Mouse (Mus musculus): ENCODE measurements around the gene Ttc13. TPM values are rescaled to one million over a fixed set of nuclear protein-coding genes. Genes with fewer than 3 reads are reported as not detected.
A peak's percentile ranks its signal among the peaks of the same experiment; 100 is the strongest.

Gene Ttc13
- total RNA-seq, 2 experiments from 2014 or later, result 45.4 to 53.5 TPM

DNA sequence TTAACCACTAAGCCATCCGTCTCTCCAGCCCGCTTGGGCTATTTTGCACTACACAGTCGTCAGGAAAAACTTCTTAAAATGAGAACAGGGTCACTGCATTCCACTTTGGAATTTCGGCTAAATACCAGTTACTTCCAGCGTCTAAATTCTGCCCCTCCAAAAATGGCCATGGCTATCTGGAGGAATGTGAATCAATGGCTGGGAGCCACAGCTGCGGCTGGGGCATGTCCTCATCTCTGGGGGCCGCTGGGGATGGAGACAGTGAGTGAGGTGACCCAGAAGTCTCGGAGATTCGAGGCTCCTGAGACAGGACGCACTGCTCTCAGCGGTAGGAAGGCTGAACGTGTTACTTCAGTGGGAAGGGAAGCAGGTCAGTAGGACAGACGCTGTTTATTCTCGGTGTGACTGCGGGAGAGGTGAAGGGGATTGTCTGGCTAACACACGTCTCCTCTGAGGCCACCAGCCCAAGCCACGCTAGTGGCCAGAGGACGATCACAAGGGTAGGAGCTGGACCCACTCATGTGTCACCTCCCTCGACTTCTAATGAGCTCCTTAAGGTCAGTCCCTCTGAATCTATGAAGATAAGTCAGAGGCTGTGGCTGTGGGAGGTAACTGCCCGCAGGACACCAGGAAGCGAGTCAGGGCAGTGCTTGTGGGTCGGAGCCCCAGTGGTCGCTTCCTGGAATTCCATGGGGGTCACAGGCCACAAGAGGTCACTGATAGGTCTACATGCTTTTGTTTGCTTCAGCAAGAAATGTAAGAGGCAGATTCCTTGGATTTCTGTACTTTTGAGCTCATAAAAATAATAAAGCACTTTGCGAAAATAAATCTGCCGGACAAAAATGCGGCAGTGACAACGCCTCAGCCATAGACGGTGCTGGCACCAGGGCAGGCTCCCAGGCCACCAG, 68.0 kb downstream of the Ttc13 start:
- DNase-seq, result no peak

DNA sequence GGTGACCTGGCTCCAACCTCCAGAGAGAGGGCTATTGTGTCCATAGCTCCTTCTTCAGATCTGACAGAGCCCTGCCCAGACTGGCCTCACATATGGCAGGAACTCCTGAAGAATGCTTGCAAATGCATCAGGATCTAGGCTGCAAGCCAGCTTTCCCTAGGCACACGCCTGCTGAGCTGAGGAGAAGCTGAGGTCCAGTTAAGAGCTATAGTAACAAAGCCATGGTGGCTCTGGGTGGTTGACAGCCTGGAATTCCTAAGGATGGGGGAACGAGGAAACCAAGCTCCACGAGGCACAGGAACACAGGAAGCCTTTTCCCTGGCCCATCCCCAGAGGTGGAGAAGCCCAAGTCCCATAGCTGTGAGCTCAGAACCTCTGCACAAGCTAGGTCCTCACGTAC, 69.2 kb downstream of the Ttc13 start:
- DNase-seq, result no peak

DNA sequence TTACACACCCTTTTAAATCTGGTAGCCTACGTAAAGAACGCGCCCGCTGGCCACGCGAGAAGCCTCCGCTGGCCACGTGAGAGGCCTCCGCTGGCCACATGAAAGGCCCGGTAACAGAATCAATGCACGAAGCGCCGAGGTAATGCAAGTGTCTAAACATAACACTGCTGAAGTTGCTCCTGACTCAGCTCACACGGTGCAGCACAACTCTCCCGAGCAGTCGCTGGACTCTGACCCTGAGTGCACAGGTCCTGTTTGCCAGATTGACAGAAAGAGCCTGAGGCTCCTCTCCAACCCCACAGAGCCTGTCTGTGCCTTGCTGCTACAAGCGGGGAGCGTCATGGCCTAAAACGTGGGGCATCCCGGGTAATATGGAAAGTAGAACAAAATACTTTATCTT, 70.0 kb downstream of the Ttc13 start:
- no peak for DNase-seq

DNA sequence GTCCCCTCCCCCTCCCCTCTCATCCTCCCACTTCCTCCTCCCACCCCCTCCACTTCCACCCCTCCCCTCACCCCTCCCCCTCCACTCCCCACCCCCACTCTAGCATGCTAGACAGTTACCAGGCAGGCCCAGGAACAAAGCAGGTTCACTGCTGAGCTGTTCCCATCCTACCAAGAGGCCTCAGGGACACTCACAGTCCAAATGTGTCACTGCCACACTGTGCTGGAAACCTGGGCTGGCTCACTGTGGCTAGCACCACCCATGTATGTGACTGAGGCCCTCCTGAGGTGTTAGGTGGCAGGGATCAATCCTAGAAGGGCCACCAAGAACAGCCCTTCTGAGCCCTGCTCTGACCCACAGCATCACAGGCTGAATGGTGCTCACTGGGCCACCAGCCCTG, 73.5 kb downstream of the Ttc13 start:
- no peak for DNase-seq

DNA sequence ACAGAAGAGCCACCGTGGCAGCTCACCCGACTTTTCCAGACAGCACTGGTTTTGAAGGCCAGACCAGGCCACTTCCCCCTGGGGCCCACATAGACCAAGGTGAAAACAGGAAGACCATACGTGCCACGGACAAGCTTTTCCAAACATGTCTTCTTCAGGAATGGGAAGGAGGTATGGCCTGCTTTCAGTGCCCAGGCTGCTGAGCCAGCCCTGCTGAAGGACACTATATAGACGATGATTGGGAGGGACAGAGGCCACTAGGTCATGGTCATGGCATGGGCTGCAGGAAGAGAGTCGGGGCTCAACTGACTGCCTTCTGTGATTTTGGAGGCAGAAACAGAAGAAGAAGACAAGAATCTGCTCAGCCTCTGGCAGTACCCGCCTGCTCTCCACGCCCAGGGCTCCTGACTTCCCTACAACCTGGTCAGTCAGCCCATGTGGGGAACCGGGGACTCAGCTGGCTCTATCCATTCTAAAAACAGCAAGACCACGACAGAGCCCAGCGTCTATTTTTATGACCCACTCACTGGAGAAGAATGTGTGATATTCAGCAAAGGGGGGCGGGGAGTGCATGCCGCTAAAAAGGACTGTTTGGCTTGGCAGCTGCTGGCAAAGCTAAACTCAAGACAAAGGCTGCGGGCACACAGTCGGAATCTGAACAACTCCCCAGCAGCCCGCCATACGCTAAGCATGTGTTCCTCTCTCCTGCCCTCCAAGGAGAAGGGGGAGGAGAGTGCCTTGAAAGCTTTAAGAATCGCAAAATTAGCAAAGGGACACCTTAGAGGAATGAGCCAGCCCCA, 78.0 kb downstream of the Ttc13 start:
- DNase-seq, result peak in 1 of 2 experiments; percentile 54

DNA sequence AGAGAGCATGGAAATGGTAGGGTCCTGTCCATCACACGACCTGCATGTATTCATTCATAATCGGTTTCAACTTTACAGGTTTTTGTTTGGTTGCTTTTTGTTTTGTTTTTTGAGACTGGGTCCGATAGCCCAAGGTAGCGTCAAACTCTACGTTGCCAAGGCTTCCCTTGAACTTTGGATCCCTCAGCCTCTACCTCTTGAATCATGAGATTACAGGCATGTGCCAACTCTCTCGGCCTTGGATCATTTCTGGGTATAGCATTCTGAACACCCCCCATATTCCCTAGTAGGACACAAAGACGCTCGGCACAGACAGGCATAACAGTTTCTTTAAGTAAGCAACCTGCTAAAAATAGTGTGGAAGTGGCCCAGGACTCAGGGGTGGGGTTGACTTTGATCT, 80.2 kb downstream of the Ttc13 start:
- DNase-seq, result no peak

DNA sequence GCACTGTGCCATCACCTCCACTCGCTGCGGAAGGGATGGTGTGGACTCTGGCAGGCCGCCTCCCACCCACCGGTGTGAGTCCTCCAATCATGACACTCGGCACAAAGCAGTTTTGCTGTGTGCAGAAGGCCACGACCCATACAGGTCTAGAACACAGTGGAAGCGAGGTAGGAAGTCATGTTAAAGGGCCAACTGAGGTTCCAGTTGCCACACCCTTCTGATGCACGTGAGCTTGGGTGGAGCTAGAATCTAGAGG, 86.6 kb downstream of the Ttc13 start:
- DNase-seq, result no peak

DNA sequence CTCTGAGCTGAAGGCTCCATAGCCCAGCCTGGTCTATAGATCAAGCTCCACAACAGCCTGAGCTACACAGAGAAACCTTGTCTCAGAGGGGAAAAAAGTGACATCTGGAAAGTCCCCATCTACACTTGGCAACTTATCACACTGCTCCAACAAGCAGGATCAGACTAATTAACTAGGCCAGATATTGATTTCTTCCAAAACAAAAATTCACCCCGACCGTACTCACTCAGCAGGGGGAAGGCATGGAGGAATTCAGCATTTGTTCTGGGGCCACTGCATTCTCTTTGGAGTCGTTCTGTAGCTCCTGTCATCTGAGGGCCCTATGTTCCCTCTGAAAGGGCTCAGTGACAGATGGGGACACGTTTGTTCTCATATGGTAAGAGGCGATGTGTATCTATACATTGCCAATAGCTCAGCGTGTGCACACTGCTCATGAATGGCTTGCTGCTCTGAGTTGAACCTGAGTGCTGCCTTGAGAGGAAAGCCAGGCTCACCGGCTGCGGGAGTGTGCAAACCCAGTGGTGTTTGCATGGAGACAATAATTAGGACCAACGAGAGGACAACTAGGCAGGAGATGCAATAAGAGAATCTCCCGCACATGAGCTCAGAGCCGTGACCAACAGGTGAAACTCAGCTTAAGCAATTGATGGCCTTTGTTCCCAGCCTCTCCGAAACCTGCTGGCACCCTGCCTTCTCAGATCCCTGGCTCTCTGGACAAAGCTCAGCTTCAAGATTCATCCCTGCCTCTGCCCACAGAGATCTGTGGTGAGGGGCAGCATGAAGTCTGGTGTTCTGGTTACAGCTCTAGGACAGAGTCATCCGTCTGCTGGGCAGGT, 87.2 kb downstream of the Ttc13 start:
- no peak for DNase-seq

DNA sequence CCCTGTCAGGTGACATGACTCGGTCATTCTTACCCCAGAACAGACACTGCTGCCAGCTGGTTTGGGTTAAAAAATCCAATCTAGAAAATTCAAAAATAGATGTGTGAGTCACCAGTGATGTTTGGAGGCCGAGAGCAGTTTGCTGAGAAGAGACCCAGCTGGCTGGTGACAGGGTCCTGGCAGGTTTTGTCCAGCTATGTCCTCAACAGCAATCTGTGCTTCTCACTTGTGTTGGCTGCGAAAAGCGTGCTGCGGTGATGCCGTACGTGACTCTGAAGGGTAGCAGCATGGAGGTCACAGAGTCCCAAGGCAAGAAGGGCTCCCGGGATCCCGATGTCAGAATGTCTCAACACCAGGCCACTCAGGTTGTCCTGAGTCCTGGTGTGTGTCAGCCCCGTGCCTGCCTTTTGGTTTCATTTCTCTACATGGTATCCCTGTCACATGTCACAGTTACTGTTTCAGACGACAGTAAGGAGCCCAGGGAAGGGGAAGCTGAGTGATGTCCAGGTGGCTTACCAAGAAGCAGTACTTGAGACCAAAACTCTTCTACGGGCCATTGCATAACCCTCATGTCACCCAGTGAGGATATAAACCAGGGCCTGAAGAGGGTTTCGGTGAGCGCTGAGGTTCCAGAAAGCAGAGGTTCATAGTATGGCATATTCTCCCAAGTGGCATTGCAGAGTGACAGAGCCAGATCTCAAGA, 88.6 kb downstream of the Ttc13 start:
- DNase-seq, result no peak

DNA sequence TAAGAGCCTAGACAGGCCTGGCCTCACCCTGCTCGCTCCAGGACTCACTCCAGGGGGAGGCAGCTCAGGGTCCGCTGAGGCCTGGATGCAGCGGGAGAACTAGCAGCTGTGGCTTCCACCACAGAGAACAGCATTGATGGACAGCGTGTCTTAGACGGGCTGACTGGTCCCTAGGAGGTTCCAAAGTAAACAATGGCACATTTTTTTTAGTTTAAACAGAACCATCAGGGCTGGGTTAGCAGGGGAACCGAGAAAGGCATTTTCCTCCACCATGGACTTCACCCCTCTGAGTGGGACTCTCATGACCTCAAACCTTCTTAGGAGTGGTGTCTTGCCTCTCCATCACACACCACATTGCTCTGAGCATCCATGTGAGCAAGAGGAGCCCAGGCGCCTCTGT, 89.8 kb downstream of the Ttc13 start:
- DNase-seq, result no peak

DNA sequence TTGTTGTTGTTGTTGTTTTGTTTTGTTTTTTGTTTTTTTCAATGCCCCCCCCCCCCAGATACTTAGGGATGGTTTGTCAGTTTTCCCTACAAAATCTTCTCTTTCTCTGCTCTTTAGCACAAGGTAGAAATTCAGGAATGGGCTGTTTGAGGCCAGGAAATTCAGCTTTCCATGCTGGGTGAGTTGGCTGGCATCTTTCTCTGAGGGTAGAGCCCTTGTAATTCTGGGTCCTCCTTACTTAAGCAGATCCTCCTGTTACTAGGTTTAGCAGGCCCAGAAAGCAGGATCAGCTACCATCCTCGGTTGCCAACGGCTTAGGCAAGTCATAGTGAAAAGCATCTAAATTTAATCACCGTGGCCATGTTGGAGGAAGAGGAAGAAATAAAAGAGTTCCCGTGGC, 90.9 kb downstream of the Ttc13 start:
- no peak for DNase-seq

DNA sequence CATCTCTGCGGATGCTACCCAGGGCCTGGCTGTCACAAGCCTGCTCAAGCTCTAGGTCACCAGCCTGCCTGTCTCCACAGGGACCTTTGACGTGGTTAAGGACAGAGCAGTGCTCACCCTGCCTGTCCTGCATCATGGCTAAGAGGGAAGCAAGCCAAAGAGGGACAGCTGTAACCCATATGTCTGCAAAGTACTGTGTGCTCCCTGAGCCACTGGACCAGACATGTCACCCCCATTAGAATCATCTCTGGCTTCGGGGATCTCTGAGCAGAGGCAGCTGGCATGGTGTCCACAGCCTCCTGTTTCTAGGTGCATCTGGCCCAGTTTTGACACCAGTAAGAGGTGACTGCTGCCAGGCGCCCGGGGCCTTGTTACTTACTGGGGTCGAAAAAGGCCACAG, 91.3 kb downstream of the Ttc13 start:
- no peak for DNase-seq

DNA sequence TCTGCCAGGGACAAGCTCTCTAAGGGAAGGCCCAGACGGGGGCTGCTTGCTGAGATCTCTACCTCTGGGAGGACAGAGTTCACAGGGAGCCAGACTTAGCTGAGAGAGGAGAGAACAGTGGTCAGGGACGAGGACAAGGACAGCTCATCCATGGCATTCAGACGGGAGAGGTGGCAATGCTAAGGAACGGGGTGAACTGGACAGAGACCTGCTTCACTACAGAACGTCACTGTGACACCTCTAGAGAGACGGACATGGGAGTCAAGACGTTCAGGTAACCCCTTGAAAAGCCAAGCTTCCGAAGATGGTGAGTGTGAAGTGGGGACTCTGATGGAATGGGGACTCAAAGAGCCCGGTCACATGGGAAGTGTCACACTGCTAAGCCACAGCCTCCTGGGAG, 95.5 kb downstream of the Ttc13 start:
- DNase-seq, result no peak

Other genes starting within 250 kb of the Ttc13 start
- gene Cog2, start 201.2 kb downstream of the Ttc13 start, total RNA-seq (2021), result 10 to 100 TPM; 37.8 to 43.2 TPM
- 10 to 100 TPM; 29.9 to 30.8 TPM for gene Agt, start 152.3 kb downstream of the Ttc13 start, total RNA-seq (2021)
- gene Capn9, start 145.9 kb downstream of the Ttc13 start, total RNA-seq (2021), result under 1 TPM; 0.15 to 0.20 TPM
- 10 to 100 TPM; 71.9 to 76.2 TPM for gene 2310022B05Rik, start 58.6 kb downstream of the Ttc13 start, total RNA-seq (2021)
- gene Arv1, start 156 bp upstream of the Ttc13 start, total RNA-seq (2021), result 10 to 100 TPM; 13.7 to 13.8 TPM
- under 1 TPM; 0.48 to 0.95 TPM for gene Fam89a, start 29.8 kb upstream of the Ttc13 start, total RNA-seq (2021)
- gene Trim67, start 71.1 kb upstream of the Ttc13 start, total RNA-seq (2021), result 1 to 10 TPM; 3.1 to 3.9 TPM
- 10 to 100 TPM; 55.6 to 68.3 TPM for gene Gnpat, start 141.1 kb upstream of the Ttc13 start, total RNA-seq (2021)
- gene 2810004N23Rik, start 141.1 kb upstream of the Ttc13 start, total RNA-seq (2021), result 10 to 100 TPM; 23.3 to 26.1 TPM
- 10 to 100 TPM; 36.6 to 36.8 TPM for gene Exoc8, start 175.7 kb upstream of the Ttc13 start, total RNA-seq (2021)
- 10 to 100 TPM; 14.4 to 16.1 TPM for gene Sprtn, start 175.9 kb upstream of the Ttc13 start, total RNA-seq (2021)
- gene Egln1, start 227.3 kb upstream of the Ttc13 start, total RNA-seq (2021), result 10 to 100 TPM; 62.5 to 63.4 TPM